In the genomic region with DNA sequence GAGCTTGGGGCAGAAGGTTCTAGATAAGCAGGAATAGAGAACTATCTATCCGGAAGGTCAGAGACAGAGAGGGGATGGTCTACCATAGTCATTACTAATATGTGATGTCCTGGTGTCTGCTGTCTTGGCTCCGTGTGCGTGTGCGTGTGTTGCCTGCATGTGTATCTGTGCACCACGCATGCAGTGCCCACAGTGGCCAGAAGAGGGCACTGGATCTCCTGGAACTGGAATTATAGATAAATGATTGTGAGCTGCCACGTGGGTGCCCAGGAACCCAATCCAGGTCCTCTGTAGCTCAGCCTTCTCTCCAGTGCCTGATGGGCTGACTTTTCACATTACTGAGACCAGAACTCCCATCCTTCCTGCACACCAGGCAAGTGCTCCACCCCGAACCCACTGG, we compare ENCODE assay signal across 13 mouse cellular contexts. TPM values are rescaled to one million over a fixed set of nuclear protein-coding genes. Genes with fewer than 3 reads are reported as not detected.
DNase-seq lines count a peak whose midpoint lies in the region; ATAC-seq and TF ChIP-seq lines count a peak whose summit lies in the region.
"Had no signal": no experiment of that assay in that cellular context is flagged by ENCODE, and none has a peak within 500 bp of the region (broad histone marks: within the 10 kb centered on the region; RNA-seq: fewer than 3 reads in every experiment).

No protein-coding gene starts in this region.

- ATAC-seq in intestine, postnatal 0 days = no peak
- no peak for ATAC-seq in intestine, embryonic 15.5 days
- no peak for ATAC-seq in Patski
- no peak for ATAC-seq in forebrain, embryonic 11.5 days (replicated peaks; ENCODE audit: low FRiP score)

- CTCF ChIA-PET in Patski (lab: Charles Lee) = no interaction called here

- TF ChIP-seq CTCF in intestine, postnatal 0 days (IDR thresholded peaks at IDR 0.05; ENCODE audit: low read depth) = peak; percentile 61
- peak; percentile 55 for TF ChIP-seq CTCF in Patski (IDR thresholded peaks at IDR 0.05)

- H3K4me1 ChIP-seq in intestine, postnatal 0 days (replicated peaks; ENCODE audit: control insufficient read depth, insufficient read depth, low read length) = no peaks in the 10 kb centered on the region
- H3K4me1 ChIP-seq in intestine, embryonic 15.5 days (replicated peaks) = 0 out of 2 replicates have a peak, but pooled peaks cover 5% of the 10 kb centered on the region
- H3K4me1 ChIP-seq in forebrain, embryonic 11.5 days (replicated peaks; ENCODE audit: control insufficient read depth, insufficient read depth, low read length) = no peaks in the 10 kb centered on the region
- H3K4me1 ChIP-seq: hindbrain, embryonic 12.5 days had no signal

- H3K27me3 ChIP-seq in intestine, postnatal 0 days (replicated peaks; ENCODE audit: control insufficient read depth, insufficient read depth, low read length) = no peaks in the 10 kb centered on the region
- no peaks in the 10 kb centered on the region for H3K27me3 ChIP-seq in intestine, embryonic 15.5 days (replicated peaks)
- peaks cover 3% of the 10 kb centered on the region for H3K27me3 ChIP-seq in Patski
- no peaks in the 10 kb centered on the region for H3K27me3 ChIP-seq in forebrain, embryonic 11.5 days (ENCODE audit: control insufficient read depth, insufficient read depth, low read length)
- H3K27me3 ChIP-seq: hindbrain, embryonic 12.5 days; limb, embryonic 15.5 days; neural tube, embryonic 13.5 days had no signal

- no peak overlapping the region for H3K4me3 ChIP-seq in intestine, postnatal 0 days (ENCODE audit: low read depth, low read length)
- no peak overlapping the region for H3K4me3 ChIP-seq in intestine, embryonic 15.5 days (replicated peaks)
- no peak overlapping the region for H3K4me3 ChIP-seq in forebrain, embryonic 11.5 days (ENCODE audit: low read depth, low read length)
- H3K4me3 ChIP-seq: hindbrain, embryonic 12.5 days; limb, embryonic 15.5 days; neural tube, embryonic 13.5 days had no signal

- POLR2A ChIA-PET in Patski (lab: Charles Lee) = no interaction called here

- no peak overlapping the region for H3K9ac ChIP-seq in intestine, postnatal 0 days (ENCODE audit: low read depth, low read length)
- H3K9ac ChIP-seq in intestine, embryonic 15.5 days = no peak overlapping the region
- H3K9ac ChIP-seq in forebrain, embryonic 11.5 days (ENCODE audit: low read length) = no peak overlapping the region
- H3K9ac ChIP-seq: hindbrain, embryonic 12.5 days; limb, embryonic 15.5 days; neural tube, embryonic 13.5 days had no signal

- DNase-seq in retina, embryonic 14.5 days (ENCODE audit: low spot score) = peak; percentile 44
- DNase-seq in retina, postnatal 1 day = no peak
- DNase-seq in Patski (ENCODE audit: low read depth, low spot score) = no peak
- peak; percentile 32 for DNase-seq in naive thymus-derived CD4-positive, alpha-beta T cell, adult 2 months (ENCODE audit: low read depth)
- DNase-seq in frontal cortex, postnatal 36 days (ENCODE audit: low spot score in 2 of 2) = no peak
- no peak for DNase-seq in forebrain, embryonic 11.5 days (ENCODE audit: low spot score)
- DNase-seq: cerebellum, adult 8-10 months had no signal

- no peaks in the 10 kb centered on the region for H3K9me3 ChIP-seq in intestine, postnatal 0 days (ENCODE audit: control insufficient read depth)
- H3K9me3 ChIP-seq in intestine, embryonic 15.5 days = no peaks in the 10 kb centered on the region
- H3K9me3 ChIP-seq in forebrain, embryonic 11.5 days (ENCODE audit: control insufficient read depth, low read length) = no peaks in the 10 kb centered on the region
- H3K9me3 ChIP-seq: hindbrain, embryonic 12.5 days; limb, embryonic 15.5 days; neural tube, embryonic 13.5 days had no signal

- H3K4me2 ChIP-seq in intestine, postnatal 0 days (replicated peaks; ENCODE audit: low read depth) = no peak overlapping the region
- H3K4me2 ChIP-seq in intestine, embryonic 15.5 days (replicated peaks) = no peak overlapping the region
- H3K4me2 ChIP-seq in forebrain, embryonic 11.5 days (ENCODE audit: low read depth, low read length, severe bottlenecking) = no peak overlapping the region
- H3K4me2 ChIP-seq: hindbrain, embryonic 12.5 days; limb, embryonic 15.5 days; neural tube, embryonic 13.5 days had no signal

- 81% methylated on average over 7 of the region's 7 CpGs for WGBS in intestine, postnatal 0 days
- 80% methylated on average over 7 of the region's 7 CpGs for WGBS in intestine, embryonic 15.5 days
- 76% methylated on average over 7 of the region's 7 CpGs for WGBS in forebrain, embryonic 11.5 days

- in situ Hi-C loops in Patski (cut with MboI; ENCODE audit: low pct_unique_long_range_greater_than_20kb) = no loop called here

- H3K36me3 ChIP-seq in intestine, postnatal 0 days (ENCODE audit: control insufficient read depth, insufficient read depth) = no peaks in the 10 kb centered on the region
- H3K36me3 ChIP-seq in intestine, embryonic 15.5 days = no peaks in the 10 kb centered on the region
- H3K36me3 ChIP-seq in forebrain, embryonic 11.5 days (ENCODE audit: control insufficient read depth, insufficient read depth, low read length) = no peaks in the 10 kb centered on the region
- H3K36me3 ChIP-seq: hindbrain, embryonic 12.5 days; limb, embryonic 15.5 days; neural tube, embryonic 13.5 days had no signal

- H3K27ac ChIP-seq in intestine, postnatal 0 days (ENCODE audit: low read depth, low read length) = no peak overlapping the region
- no peak overlapping the region for H3K27ac ChIP-seq in intestine, embryonic 15.5 days
- no peak overlapping the region for H3K27ac ChIP-seq in forebrain, embryonic 11.5 days (ENCODE audit: low read depth, low read length)
- H3K27ac ChIP-seq: hindbrain, embryonic 12.5 days; limb, embryonic 15.5 days had no signal

RNA-seq across cellular contexts. Expression of gene Myl2, which starts 21.0 kb away (rescaled TPM):
- not detected in 2 replicates for polyA plus RNA-seq in intestine, postnatal 0 days (2015; fragmentation: Nextera tagmentation; extraction: Ambion mirVana)
- 0.45 and 0.62 TPM in 2 replicates for polyA plus RNA-seq in intestine, embryonic 15.5 days (2015; fragmentation: Nextera tagmentation; extraction: Ambion mirVana)
- polyA plus RNA-seq in Patski (2021) = not detected
- not detected in 2 replicates for polyA plus RNA-seq in forebrain, embryonic 11.5 days (2014; fragmentation: Nextera tagmentation; extraction: Ambion mirVana)
- polyA plus RNA-seq: urinary bladder, adult 2 months had no signal

RNA-seq across cellular contexts. Expression of gene Cux2, which starts 29.9 kb away (rescaled TPM):
- polyA plus RNA-seq in intestine, postnatal 0 days (2015; fragmentation: Nextera tagmentation; extraction: Ambion mirVana) = 1.5 and 1.9 TPM in 2 replicates
- polyA plus RNA-seq in intestine, embryonic 15.5 days (2015; fragmentation: Nextera tagmentation; extraction: Ambion mirVana) = 6.9 and 7.1 TPM in 2 replicates
- polyA plus RNA-seq in Patski (2021) = 1.6 TPM
- polyA plus RNA-seq in forebrain, embryonic 11.5 days (2014; fragmentation: Nextera tagmentation; extraction: Ambion mirVana) = 11.3 and 13.2 TPM in 2 replicates

Comparison
In these comparisons a context has a peak if more than half of its experiments do, and no peak if none do; other contexts are left out.
1. DNase-seq: peak in retina, embryonic 14.5 days (single experiment) and naive thymus-derived CD4-positive, alpha-beta T cell, adult 2 months (single experiment); none in retina, postnatal 1 day (single experiment), Patski (single experiment), frontal cortex, postnatal 36 days (0 of 2) and forebrain, embryonic 11.5 days (single experiment).